Mouse (Mus musculus) thymus, adult 2 months (tissue): ENCODE data around the gene Dnajc10. TPM values are rescaled to one million over a fixed set of nuclear protein-coding genes. Genes with fewer than 3 reads are reported as not detected.

Experiments
- DNase-seq: peaks from one replicate; pipeline ENCODE4 v3.0.0; 2021
- H3K27ac ChIP-seq: fragments of 200-500 bp; 2 replicates; pipeline ENCODE4 v1.5.1; 2012; ENCODE audit warnings: low read length, control low read depth; ENCODE audit not compliant: control insufficient read depth, insufficient read depth
- H3K27me3 ChIP-seq: fragments of 200-500 bp; 2 replicates; pipeline ENCODE4 v1.6.1; 2012; ENCODE audit warnings: mild to moderate bottlenecking, low read length, moderate library complexity, mixed read lengths; ENCODE audit not compliant: control insufficient read depth, insufficient read depth
- H3K36me3 ChIP-seq: fragments of 200-500 bp; 2 replicates; pipeline ENCODE4 v1.6.1; 2012; ENCODE audit warnings: mild to moderate bottlenecking, low read length, moderate library complexity; ENCODE audit not compliant: control insufficient read depth, insufficient read depth
- H3K4me1 ChIP-seq: fragments of 200-500 bp; replicated peaks from 2 replicates; pipeline ENCODE4 v1.6.1; 2012; ENCODE audit warnings: low read length; ENCODE audit not compliant: control insufficient read depth, insufficient read depth
- H3K4me3 ChIP-seq: fragments of 200-500 bp; 2 replicates; pipeline ENCODE4 v1.5.1; 2012; ENCODE audit warnings: mild to moderate bottlenecking, low read length, control low read depth, moderate library complexity; ENCODE audit not compliant: control insufficient read depth, insufficient read depth
- CTCF ChIP-seq: fragments of 200-500 bp; IDR thresholded peaks from 2 replicates; pipeline ENCODE4 v1.5.1; 2012; ENCODE audit warnings: mild to moderate bottlenecking, control low read depth, low read length, moderate library complexity, borderline replicate concordance; ENCODE audit not compliant: control insufficient read depth, poor library complexity, insufficient read depth; ENCODE audit errors: extremely low read depth
- POLR2A ChIP-seq: fragments of 200-500 bp; IDR thresholded peaks from 2 replicates; pipeline ENCODE4 v1.6.1; 2012; ENCODE audit warnings: mild to moderate bottlenecking, low read length, control low read depth, moderate library complexity; ENCODE audit not compliant: control insufficient read depth, poor library complexity, insufficient read depth; ENCODE audit errors: extremely low read depth
- WGBS: fragments of 180-500 bp; shearing (Covaris S2); methylation state at CpG from one replicate; pipeline ENCODE4 v1.1.7; 2018; 5-methylcytosine and 5-hydroxymethylcytosine counted together
- polyA plus RNA-seq: library from polyadenylated mRNA; depleted of rRNA; stranded (reverse); fragments of >200 nt; gene quantifications from 2 replicates; pipeline ENCODE4 v1.2.3, GENCODE M21; 2012

Dnajc10 gene
- polyA plus RNA-seq, 1 experiment: 23.4 TPM

- Histone ChIP-seq H3K4me1 (no peaks in the 10 kb centered on the region), H3K27ac (no peak overlapping the region), H3K4me3 (no peak overlapping the region), H3K36me3 (no peaks in the 10 kb centered on the region), H3K27me3 (no peaks in the 10 kb centered on the region)
- DNase-seq: no peak
- WGBS: 95% methylated on average over 5 of the region's 5 CpGs
- TF ChIP-seq POLR2A (no peak), CTCF (no peak)
Observed at GRCm38 (mm10) chr2:80379848-80380247, 64.6 kb downstream of the Dnajc10 start.

GRCm38 (mm10) chr2:80384447-80384846, 69.2 kb downstream of the Dnajc10 start:
- no peaks in the 10 kb centered on the region for H3K27me3 ChIP-seq
- WGBS: 48% methylated on average over 4 of the region's 4 CpGs
- no peaks in the 10 kb centered on the region for H3K36me3 ChIP-seq
- TF ChIP-seq CTCF: no peak
- no peak for TF ChIP-seq POLR2A
- no peak overlapping the region for H3K4me3 ChIP-seq
- no peaks in the 10 kb centered on the region for H3K4me1 ChIP-seq
- DNase-seq: no peak
- H3K27ac ChIP-seq: no peak overlapping the region

GRCm38 (mm10) chr2:80386255-80386654, 71.0 kb downstream of the Dnajc10 start:
- no peak overlapping the region for H3K4me3 ChIP-seq
- WGBS: 98% methylated on average over 2 of the region's 2 CpGs
- H3K27me3 ChIP-seq: no peaks in the 10 kb centered on the region
- no peak overlapping the region for H3K27ac ChIP-seq
- no peaks in the 10 kb centered on the region for H3K4me1 ChIP-seq
- TF ChIP-seq POLR2A (no peak), CTCF (no peak)
- H3K36me3 ChIP-seq: no peaks in the 10 kb centered on the region
- DNase-seq: no peak

GRCm38 (mm10) chr2:80387668-80388067, 72.4 kb downstream of the Dnajc10 start:
- H3K36me3 ChIP-seq: no peaks in the 10 kb centered on the region
- H3K4me3 ChIP-seq: no peak overlapping the region
- WGBS: 95% methylated on average over 9 of the region's 9 CpGs
- no peak for TF ChIP-seq CTCF
- H3K4me1 ChIP-seq: no peaks in the 10 kb centered on the region
- H3K27ac ChIP-seq: no peak overlapping the region
- no peak for DNase-seq
- no peaks in the 10 kb centered on the region for H3K27me3 ChIP-seq

GRCm38 (mm10) chr2:80388341-80388740, 73.1 kb downstream of the Dnajc10 start:
- Histone ChIP-seq H3K27me3 (no peaks in the 10 kb centered on the region), H3K27ac (no peak overlapping the region), H3K4me3 (no peak overlapping the region), H3K4me1 (no peaks in the 10 kb centered on the region), H3K36me3 (no peaks in the 10 kb centered on the region)
- WGBS: 97% methylated on average over 3 of the region's 3 CpGs
- TF ChIP-seq POLR2A: no peak
- no peak for TF ChIP-seq CTCF
- no peak for DNase-seq

- TF ChIP-seq CTCF: no peak
- no peak for TF ChIP-seq POLR2A
- H3K27me3 ChIP-seq: no peaks in the 10 kb centered on the region
- no peaks in the 10 kb centered on the region for H3K4me1 ChIP-seq
- no peaks in the 10 kb centered on the region for H3K36me3 ChIP-seq
- H3K4me3 ChIP-seq: no peak overlapping the region
- no peak for DNase-seq
- no peak overlapping the region for H3K27ac ChIP-seq
- 78% methylated on average over 7 of the region's 7 CpGs for WGBS
Observed at GRCm38 (mm10) chr2:80396057-80396456, 80.8 kb downstream of the Dnajc10 start.

- Histone ChIP-seq H3K27me3 (no peaks in the 10 kb centered on the region), H3K4me1 (no peaks in the 10 kb centered on the region), H3K27ac (no peak overlapping the region), H3K36me3 (no peaks in the 10 kb centered on the region), H3K4me3 (no peak overlapping the region)
- WGBS: 82% methylated on average over 3 of the region's 3 CpGs
- no peak for DNase-seq
- TF ChIP-seq CTCF: no peak
- no peak for TF ChIP-seq POLR2A
Observed at GRCm38 (mm10) chr2:80396864-80397263, 81.6 kb downstream of the Dnajc10 start.
